Mouse (Mus musculus) brain, embryonic 14.5 days (tissue): ENCODE results near the gene Lmntd1.

ENCODE experiments used
- CTCF ChIP-seq: fragments of 200-500 bp; IDR thresholded peaks from 2 replicates; pipeline ENCODE4 v1.5.1; 2012; ENCODE audit warnings: inconsistent platforms, mild to moderate bottlenecking, moderate library complexity, borderline replicate concordance; ENCODE audit not compliant: insufficient read depth, insufficient read length; ENCODE audit errors: extremely low read depth
- POLR2A ChIP-seq: fragments of 200-500 bp; IDR thresholded peaks from 2 replicates; pipeline ENCODE4 v1.6.1; 2012; ENCODE audit warnings: mild to moderate bottlenecking, inconsistent platforms, borderline replicate concordance; ENCODE audit not compliant: poor library complexity, insufficient read depth, insufficient read length, severe bottlenecking; ENCODE audit errors: extremely low read depth

GRCm38 (mm10) chr6:145369290-145369689 is 244.8 kb downstream of the Lmntd1 start:
- TF ChIP-seq CTCF: no peak
- TF ChIP-seq POLR2A: no peak
